Mouse (Mus musculus): ENCODE measurements around the gene Qpctl.

Qpctl gene

DNA sequence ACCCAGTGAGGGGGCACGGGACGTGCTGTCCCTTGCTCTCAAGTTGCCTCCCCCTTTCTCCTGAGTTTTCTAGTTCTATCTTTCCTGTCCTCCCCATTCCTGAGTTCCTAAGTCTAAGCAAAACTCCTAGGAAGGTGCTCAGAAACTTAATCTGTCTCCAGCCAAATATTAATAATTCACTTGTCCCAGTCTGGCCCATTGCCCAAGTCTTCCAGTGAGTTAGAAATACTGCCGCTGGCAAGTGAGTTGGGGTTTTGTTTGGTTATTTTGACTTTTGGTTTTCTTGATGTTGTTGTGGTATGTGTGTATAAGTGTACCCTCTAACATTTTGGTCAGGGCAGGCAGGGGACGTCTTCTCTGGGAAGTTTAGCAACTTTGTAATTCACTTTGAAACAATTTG is 27.4 kb downstream of the Qpctl start:
- DNase-seq (ENCODE audit: low read depth, low spot score), result no peak

GRCm38 (mm10) chr7:19119631-19120429 is 29.3 kb downstream of the Qpctl start, which contains the start of gene Fbxo46:
Gene Fbxo46, plus strand, starts transcription at chr7:19119859.
- peak; percentile 91 for DNase-seq (ENCODE audit: low read depth, low spot score)

- DNase-seq (ENCODE audit: low read depth, low spot score), result no peak
Measured at GRCm38 (mm10) chr7:19119083-19119482, 30.0 kb downstream of the Qpctl start.

DNA sequence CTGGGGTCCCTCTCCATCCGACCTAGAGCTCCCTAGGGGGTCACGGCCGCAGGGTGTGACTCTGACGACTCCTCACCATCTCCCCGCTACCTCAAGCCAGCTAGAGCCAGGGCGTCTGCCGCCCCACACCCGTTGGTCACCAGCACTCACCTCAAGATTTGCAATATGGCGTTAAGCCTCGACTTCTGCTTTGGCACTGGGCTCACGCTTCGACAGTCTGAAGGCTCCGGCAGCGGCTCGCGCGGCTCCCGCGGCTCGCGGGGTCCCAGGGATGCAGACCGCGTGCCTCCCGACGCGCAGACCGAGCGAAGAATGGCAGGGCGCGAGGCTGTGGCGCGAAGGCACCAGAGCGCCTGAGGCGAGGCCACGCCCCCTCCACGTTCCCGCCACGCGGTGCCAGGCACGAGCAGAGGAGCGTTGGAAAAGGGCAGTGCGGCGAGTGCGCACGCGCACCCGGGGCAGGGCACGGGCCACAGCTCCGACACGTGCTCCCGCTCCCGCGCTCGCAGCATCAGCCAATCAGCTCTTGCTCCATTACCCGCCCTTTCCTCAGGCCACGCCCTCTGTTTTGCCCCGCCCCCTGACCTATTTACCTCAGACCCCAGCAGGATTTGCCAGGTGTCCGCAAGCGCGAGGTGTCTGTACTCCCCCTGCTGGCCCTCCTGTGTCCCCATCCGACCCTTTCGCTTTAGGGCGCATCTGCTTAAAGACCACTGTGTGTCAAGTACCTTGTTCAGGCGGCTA is 30.9 kb downstream of the Qpctl start, which contains the start of gene Gm4969:
Gene Gm4969 (minus strand): TSS at position 341 of the 744 bp plus-strand sequence.
- DNase-seq (ENCODE audit: low read depth, low spot score), result no peak

- DNase-seq (ENCODE audit: low read depth, low spot score), result no peak
Measured at GRCm38 (mm10) chr7:19109565-19109964, 39.5 kb downstream of the Qpctl start.

GRCm38 (mm10) chr7:19107436-19107835 is 41.7 kb downstream of the Qpctl start:
- DNase-seq (ENCODE audit: low read depth, low spot score), result no peak

DNA sequence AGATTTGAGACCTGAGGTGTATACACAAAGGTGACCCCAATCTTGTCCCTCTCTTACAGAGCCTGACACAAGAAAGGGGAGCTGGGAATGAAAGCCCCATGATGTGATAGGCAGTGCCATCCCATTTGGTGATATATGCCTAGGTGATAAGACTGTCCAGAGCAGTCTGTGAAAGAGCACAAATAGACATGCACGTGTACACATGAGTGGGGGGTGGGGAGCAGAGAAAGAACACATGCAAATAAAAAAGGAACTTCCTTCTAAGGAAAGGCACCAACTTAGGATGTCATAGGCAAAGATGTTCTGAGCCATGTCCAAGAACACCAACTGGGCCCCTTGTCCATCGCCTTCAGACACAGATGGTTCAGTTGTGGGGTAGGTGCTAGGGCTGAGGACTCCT is 44.6 kb downstream of the Qpctl start:
- DNase-seq (ENCODE audit: low read depth, low spot score), result no peak

DNA sequence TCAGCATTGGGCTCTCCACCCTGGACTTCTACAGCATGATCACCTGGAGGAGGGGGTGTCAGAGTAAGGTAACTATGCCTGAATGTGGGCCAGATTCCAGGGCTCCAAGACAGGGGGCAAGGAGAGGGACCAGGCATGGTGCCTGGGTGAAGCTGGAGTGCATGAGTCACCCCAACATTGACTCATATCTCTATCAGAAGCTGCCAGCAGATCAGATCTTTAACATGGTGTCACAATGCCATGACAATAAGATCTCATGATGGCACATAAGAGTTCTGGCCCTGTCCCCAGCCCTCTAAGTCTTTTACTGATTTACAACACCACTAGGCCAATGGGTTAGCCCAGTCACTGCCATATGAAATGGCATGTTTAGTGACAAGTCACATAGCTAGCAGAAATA is 45.4 kb downstream of the Qpctl start:
- no peak for DNase-seq (ENCODE audit: low read depth, low spot score)

- DNase-seq (ENCODE audit: low read depth, low spot score), result no peak
Measured at GRCm38 (mm10) chr7:19100290-19100689, 48.8 kb downstream of the Qpctl start.

DNA sequence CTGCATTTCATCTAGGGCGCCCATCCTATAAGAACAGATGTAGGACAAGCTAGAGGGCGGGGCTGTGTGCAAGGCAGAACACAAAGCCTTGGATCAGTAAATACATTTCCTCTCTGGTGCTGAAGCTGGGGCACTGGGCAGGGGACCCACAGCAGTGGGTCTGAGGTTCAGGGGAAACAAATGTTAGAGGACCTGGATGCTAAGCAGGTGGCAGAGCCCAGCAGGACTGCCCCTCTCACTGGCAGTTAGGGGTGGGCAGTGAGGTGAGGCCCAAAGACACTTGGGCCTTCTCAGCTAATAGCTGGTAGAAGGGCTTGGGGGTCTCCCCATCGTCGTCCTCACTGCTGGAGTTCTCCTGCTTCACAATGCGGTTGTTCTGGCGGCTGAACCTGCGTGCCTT is 50.3 kb downstream of the Qpctl start:
- no peak for DNase-seq (ENCODE audit: low read depth, low spot score)

DNA sequence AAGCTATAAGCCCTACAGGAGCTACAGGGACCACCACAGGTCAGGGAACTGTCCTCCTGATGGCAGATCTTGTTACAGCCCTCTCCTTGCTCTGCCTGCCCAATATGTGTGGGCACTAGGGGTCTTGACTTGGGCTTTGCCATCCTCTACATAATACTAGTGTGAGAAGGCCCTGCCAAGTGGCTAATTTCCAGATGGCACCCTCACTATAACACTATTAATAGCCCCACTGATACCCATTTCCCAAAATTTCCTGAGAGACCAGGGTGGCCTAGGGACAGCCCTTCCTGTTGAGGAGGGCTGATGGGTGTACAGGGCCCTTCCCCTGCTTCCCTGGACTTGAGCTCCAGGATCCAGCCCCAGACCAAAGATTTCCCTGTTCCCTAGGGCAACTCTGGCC is 51.2 kb downstream of the Qpctl start:
- no peak for DNase-seq (ENCODE audit: low read depth, low spot score)

GRCm38 (mm10) chr7:19097217-19097616 is 51.9 kb downstream of the Qpctl start:
- DNase-seq (ENCODE audit: low read depth, low spot score), result no peak

DNA sequence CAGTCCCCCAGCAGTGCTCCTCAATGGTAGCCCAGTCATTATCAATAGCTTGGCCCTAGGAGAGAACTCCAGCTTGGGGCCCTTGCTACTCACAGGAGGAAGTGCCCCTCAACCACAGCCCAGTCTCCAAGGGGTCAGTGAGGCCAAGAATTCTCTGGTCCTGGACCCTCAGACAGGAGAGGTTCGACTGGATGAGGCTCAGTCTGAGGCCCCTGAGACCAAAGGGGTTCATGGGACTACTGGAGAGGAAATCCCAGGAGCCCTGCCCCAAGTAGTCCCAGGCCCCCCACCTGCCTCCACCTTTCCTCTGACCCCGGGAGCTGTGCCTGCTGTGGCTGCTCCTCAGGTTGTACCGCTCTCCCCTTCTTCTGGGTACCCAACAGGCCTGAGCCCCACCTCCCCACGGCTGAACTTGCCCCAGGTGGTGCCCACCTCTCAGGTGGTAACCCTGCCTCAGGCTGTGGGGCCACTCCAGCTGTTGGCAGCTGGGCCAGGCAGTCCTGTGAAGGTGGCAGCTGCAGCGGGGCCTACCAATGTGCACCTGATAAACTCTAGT is 52.6 kb downstream of the Qpctl start:
- DNase-seq (ENCODE audit: low read depth, low spot score), result no peak

DNA sequence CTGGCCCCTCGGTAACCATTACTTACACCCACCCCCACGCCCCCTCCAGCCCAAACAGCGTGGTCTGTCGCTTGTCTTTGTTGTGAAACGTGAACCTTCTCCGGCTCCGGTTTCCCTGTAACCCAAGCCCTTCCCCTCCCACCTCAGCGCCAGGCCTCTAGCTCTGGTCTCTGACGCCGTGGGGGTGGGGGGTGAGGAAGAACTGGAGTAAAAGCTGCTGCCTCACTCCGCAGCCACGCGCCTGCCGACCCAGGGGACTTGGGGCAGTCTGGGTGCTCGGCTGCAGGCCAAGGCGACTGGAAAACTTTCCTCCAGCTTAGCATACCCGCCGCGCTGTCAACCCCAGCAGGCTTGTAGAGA is 53.4 kb downstream of the Qpctl start:
- no peak for DNase-seq (ENCODE audit: low read depth, low spot score)

- DNase-seq (ENCODE audit: low read depth, low spot score), result no peak
Measured at GRCm38 (mm10) chr7:19094826-19095750, 54.0 kb downstream of the Qpctl start.

GRCm38 (mm10) chr7:19094471-19094825 is 54.6 kb downstream of the Qpctl start, which contains the start of gene Six5:
Gene Six5, plus strand, starts transcription at chr7:19094594.
- DNase-seq (ENCODE audit: low read depth, low spot score), result no peak

GRCm38 (mm10) chr7:19093537-19094385 is 55.3 kb downstream of the Qpctl start:
- DNase-seq (ENCODE audit: low read depth, low spot score), result peak; percentile 51

DNA sequence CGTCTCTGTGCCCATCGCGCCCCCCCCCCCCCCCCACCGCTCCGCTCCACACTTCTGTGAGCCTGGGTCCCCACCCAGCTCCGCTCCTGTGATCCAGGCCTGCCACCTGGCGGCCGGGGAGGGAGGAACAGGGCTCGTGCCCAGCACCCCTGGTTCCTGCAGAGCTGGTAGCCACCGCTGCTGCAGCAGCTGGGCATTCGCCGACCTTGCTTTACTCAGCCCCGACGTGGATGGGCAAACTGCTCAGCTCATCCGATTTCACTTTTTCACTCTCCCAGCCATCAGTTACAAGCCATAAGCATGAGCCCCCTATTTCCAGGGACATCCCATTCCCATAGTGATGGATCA is 55.9 kb downstream of the Qpctl start:
- DNase-seq (ENCODE audit: low read depth, low spot score), result peak; percentile 48

DNA sequence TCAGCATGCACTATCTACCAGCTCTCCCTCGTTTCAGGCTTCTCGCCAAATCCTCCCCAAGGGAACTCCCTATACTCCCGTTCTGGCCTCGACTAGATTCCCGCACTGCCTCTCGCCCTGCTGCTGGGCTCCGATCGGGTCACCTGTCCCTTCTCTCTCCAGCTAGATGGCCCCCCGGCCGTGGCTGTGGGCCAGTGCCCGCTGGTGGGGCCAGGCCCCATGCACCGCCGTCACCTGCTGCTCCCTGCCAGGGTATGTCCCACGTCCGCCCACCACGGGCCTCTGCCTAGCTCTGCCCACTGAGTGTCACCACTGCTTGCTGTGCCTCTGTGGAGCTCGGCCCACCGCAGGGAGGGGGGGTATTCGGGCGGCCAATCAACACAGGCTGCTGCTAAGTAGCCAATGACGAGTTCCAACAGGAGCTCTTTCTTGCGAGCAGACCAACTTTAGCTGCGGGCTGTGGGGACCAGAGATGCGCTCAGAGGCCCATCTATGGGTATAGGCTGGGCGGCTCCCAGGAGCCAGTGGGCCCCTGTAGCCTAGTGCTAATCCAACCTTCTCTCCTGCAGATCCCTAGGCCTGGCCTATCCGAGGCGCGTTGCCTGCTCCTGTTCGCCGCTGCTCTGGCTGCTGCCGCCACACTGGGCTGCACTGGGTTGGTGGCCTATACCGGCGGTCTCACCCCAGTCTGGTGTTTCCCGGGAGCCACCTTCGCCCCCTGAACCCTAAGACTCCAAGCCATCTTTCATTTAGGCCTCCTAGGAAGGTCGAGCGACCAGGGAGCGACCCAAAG is 56.5 kb downstream of the Qpctl start:
- no peak for DNase-seq (ENCODE audit: low read depth, low spot score)

DNA sequence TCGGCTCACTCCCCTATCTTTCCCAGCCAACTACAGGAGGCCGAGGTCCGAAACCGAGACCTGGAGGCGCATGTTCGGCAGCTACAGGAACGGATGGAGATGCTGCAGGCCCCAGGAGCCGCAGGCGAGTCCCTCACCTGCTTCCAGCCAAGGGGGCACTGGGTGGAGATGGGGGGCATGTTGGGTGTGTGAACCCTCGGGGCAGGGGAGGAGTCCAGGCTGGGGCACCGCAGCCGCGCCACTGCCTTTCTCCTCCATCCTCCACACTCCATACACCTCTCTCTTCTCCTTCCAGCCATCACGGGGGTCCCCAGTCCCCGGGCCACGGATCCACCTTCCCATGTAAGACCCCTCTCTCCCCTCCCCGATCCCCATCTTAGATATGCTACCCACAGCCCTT is 57.2 kb downstream of the Qpctl start:
- no peak for DNase-seq (ENCODE audit: low read depth, low spot score)

All from c-Kit-negative CD71-positive TER-119-positive erythroid progenitor cells, embryonic 14.5 days (primary cell).